ENCODE assay signal across 1 mouse cellular context in genomic region chr2:30927844-30928628, GRCm38 (mm10).
TF ChIP-seq lines count a peak whose summit lies in the region.

No protein-coding gene starts in this region.

TF ChIP-seq in MEL, 35 proteins besides CTCF, POLR2A, EP300 and RAD21 (continued from another document):
- TF ChIP-seq POLR2AphosphoS2 (IDR thresholded peaks at IDR 0.05; ENCODE audit: low read length) (no peak), CHD2 (IDR thresholded peaks at IDR 0.05; ENCODE audit: low read length) (no peak), RCOR1 (IDR thresholded peaks at IDR 0.05; ENCODE audit: low read depth, low read length) (no peak), ZC3H11A (IDR thresholded peaks at IDR 0.05; ENCODE audit: low read depth, low read length) (no peak), CHD1 (IDR thresholded peaks at IDR 0.05; ENCODE audit: low read depth, low read length) (no peak), MEF2A (IDR thresholded peaks at IDR 0.05; ENCODE audit: extremely low read depth, insufficient replicate concordance, low read depth, low read length, poor library complexity, severe bottlenecking) (no peak), MAX (IDR thresholded peaks at IDR 0.05; ENCODE audit: low read length) (no peak), E2F4 (IDR thresholded peaks at IDR 0.05; ENCODE audit: borderline replicate concordance, low read depth, low read length) (no peak), ZNF384 (IDR thresholded peaks at IDR 0.05; ENCODE audit: low read depth, low read length) (no peak)
TF ChIP-seq in MEL: peak in this region for 6.
